In the genomic region with DNA sequence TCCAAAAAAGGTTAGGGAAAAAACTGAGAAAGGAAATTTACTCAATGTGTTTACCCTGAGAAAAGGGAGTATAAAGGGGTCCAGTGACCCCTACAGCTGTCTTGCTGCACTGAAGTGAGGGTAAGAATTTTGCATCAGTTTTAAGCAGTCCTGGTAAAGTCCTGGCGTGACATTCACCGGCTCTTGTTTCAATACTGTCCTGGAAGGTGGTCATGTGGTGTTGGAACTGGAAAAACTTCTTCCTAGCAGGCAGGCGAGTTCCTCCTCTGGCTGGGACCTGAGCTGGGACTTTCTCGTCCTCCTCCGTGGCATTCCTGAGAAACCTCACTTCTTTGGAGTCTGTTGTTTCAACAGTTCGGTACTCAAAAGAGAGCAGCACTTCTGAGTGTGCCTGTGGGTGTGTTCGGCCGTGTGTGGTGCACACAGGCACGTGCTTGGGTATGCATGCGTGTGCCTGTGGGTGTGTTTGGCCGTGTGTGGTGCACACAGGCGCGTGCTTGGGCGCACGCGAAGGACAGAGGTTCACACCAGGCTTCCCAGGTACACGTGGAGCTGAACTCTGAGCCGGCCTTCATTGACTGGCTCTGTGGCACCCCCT, we compare ENCODE assay signal across 28 mouse cellular contexts. TPM values are rescaled to one million over a fixed set of nuclear protein-coding genes. Genes with fewer than 3 reads are reported as not detected.
DNase-seq lines count a peak whose midpoint lies in the region; ATAC-seq lines count a peak whose summit lies in the region.
"Had no signal": no experiment of that assay in that cellular context is flagged by ENCODE, and none has a peak within 500 bp of the region (broad histone marks: within the 10 kb centered on the region; RNA-seq: fewer than 3 reads in every experiment).

No protein-coding gene starts in this region.

- 73% methylated on average over 18 of the region's 18 CpGs for WGBS in hindbrain, embryonic 16.5 days
- WGBS in hindbrain, embryonic 14.5 days, result 69% methylated on average over 18 of the region's 18 CpGs
- 67% methylated on average over 18 of the region's 18 CpGs for WGBS in limb, embryonic 12.5 days
- 75% methylated on average over 18 of the region's 18 CpGs for WGBS in limb, embryonic 10.5 days
- 55% methylated on average over 18 of the region's 18 CpGs for WGBS in embryonic facial prominence, embryonic 13.5 days

- no peak for ATAC-seq in hindbrain, embryonic 16.5 days
- no peak for ATAC-seq in hindbrain, embryonic 14.5 days (ENCODE audit: low FRiP score)
- ATAC-seq in limb, embryonic 12.5 days (ENCODE audit: insufficient number of reproducible peaks, insufficient read depth, low FRiP score, low TSS enrichment, low read depth), result no peak
- ATAC-seq in embryonic facial prominence, embryonic 13.5 days (ENCODE audit: insufficient number of reproducible peaks, insufficient read depth, low FRiP score, low TSS enrichment, low read depth), result no peak
- ATAC-seq: forebrain, embryonic 16.5 days; intestine, embryonic 16.5 days had no signal

- peaks cover 11% of the 10 kb centered on the region for H3K36me3 ChIP-seq in hindbrain, embryonic 16.5 days (ENCODE audit: control insufficient read depth, insufficient read depth, low read length)
- peaks cover 16% of the 10 kb centered on the region for H3K36me3 ChIP-seq in hindbrain, embryonic 14.5 days (replicated peaks; ENCODE audit: control insufficient read depth, insufficient read depth)
- H3K36me3 ChIP-seq in limb, embryonic 12.5 days, result peaks cover 18% of the 10 kb centered on the region
- peaks cover 22% of the 10 kb centered on the region for H3K36me3 ChIP-seq in limb, embryonic 10.5 days
- peaks cover 17% of the 10 kb centered on the region for H3K36me3 ChIP-seq in embryonic facial prominence, embryonic 13.5 days

- DNase-seq in hindbrain, embryonic 14.5 days (ENCODE audit: low spot score), result no peak
- no peak for DNase-seq in limb, embryonic 10.5 days (ENCODE audit: low spot score)
- peak; percentile 30 for DNase-seq in R1 (ENCODE audit: low read depth, low spot score)
- DNase-seq in layer of hippocampus, postnatal 14 days (ENCODE audit: low spot score in 2 of 2), result no peak
- no peak for DNase-seq in right cerebral cortex, postnatal 25 days
- DNase-seq: adrenal gland, adult 2 months; cerebellum, adult 9-11 months; retina, postnatal 1 day; right cerebral cortex, postnatal 4 days; thymus, adult 18-20 months; thymus, postnatal 4 days had no signal

- H3K4me2 ChIP-seq in hindbrain, embryonic 16.5 days (ENCODE audit: low read length), result no peak overlapping the region
- H3K4me2 ChIP-seq in hindbrain, embryonic 14.5 days (replicated peaks), result no peak overlapping the region
- H3K4me2 ChIP-seq in limb, embryonic 12.5 days, result no peak overlapping the region
- H3K4me2 ChIP-seq in embryonic facial prominence, embryonic 13.5 days, result no peak overlapping the region
- H3K4me2 ChIP-seq: embryonic facial prominence, embryonic 12.5 days; limb, embryonic 13.5 days had no signal

- no peaks in the 10 kb centered on the region for H3K27me3 ChIP-seq in hindbrain, embryonic 16.5 days (replicated peaks; ENCODE audit: control insufficient read depth, insufficient read depth, low read length)
- no peaks in the 10 kb centered on the region for H3K27me3 ChIP-seq in hindbrain, embryonic 14.5 days (ENCODE audit: control insufficient read depth, insufficient read depth, low read length)
- no peaks in the 10 kb centered on the region for H3K27me3 ChIP-seq in limb, embryonic 12.5 days
- no peaks in the 10 kb centered on the region for H3K27me3 ChIP-seq in limb, embryonic 10.5 days (ENCODE audit: low read depth, poor library complexity, severe bottlenecking)
- no peaks in the 10 kb centered on the region for H3K27me3 ChIP-seq in embryonic facial prominence, embryonic 13.5 days
- H3K27me3 ChIP-seq: embryonic facial prominence, embryonic 12.5 days; limb, embryonic 13.5 days had no signal

- H3K9ac ChIP-seq in hindbrain, embryonic 16.5 days (ENCODE audit: low read depth, low read length), result no peak overlapping the region
- H3K9ac ChIP-seq in hindbrain, embryonic 14.5 days, result no peak overlapping the region
- H3K9ac ChIP-seq in limb, embryonic 12.5 days (replicated peaks), result 0 out of 2 replicates have a peak overlapping the region, but pooled peaks have one; percentile 28
- 0 out of 2 replicates have a peak overlapping the region, but pooled peaks have one; percentile 2 for H3K9ac ChIP-seq in embryonic facial prominence, embryonic 13.5 days
- H3K9ac ChIP-seq: embryonic facial prominence, embryonic 12.5 days; limb, embryonic 13.5 days; liver, embryonic 14.5 days had no signal

- peak overlapping the region; percentile 21; the same call in 1 of the 2 replicates for H3K27ac ChIP-seq in hindbrain, embryonic 16.5 days (ENCODE audit: low read depth, low read length)
- H3K27ac ChIP-seq in hindbrain, embryonic 14.5 days, result no peak overlapping the region
- peak overlapping the region; percentile 54; the same call in 1 of the 2 replicates for H3K27ac ChIP-seq in limb, embryonic 12.5 days
- H3K27ac ChIP-seq in limb, embryonic 10.5 days, result no peak overlapping the region
- H3K27ac ChIP-seq in embryonic facial prominence, embryonic 13.5 days, result peak overlapping the region; percentile 23; the same call in 1 of the 2 replicates
- H3K27ac ChIP-seq: embryonic facial prominence, embryonic 12.5 days; limb, embryonic 13.5 days; liver, embryonic 14.5 days; macrophage; midbrain, embryonic 10.5 days had no signal

- H3K4me1 ChIP-seq in hindbrain, embryonic 16.5 days (ENCODE audit: control insufficient read depth, insufficient read depth, low read depth, low read length), result no peaks in the 10 kb centered on the region
- H3K4me1 ChIP-seq in hindbrain, embryonic 14.5 days (replicated peaks; ENCODE audit: control insufficient read depth, insufficient read depth, low read length), result no peaks in the 10 kb centered on the region
- 0 out of 2 replicates have a peak, but pooled peaks cover 4% of the 10 kb centered on the region for H3K4me1 ChIP-seq in limb, embryonic 12.5 days (replicated peaks)
- 0 out of 2 replicates have a peak, but pooled peaks cover 6% of the 10 kb centered on the region for H3K4me1 ChIP-seq in limb, embryonic 10.5 days
- peaks cover 7% of the 10 kb centered on the region for H3K4me1 ChIP-seq in embryonic facial prominence, embryonic 13.5 days
- H3K4me1 ChIP-seq: limb, embryonic 13.5 days; midbrain, embryonic 10.5 days had no signal

- no peaks in the 10 kb centered on the region for H3K9me3 ChIP-seq in hindbrain, embryonic 16.5 days (ENCODE audit: control insufficient read depth, low read length)
- no peaks in the 10 kb centered on the region for H3K9me3 ChIP-seq in hindbrain, embryonic 14.5 days (ENCODE audit: control insufficient read depth, low read length)
- no peaks in the 10 kb centered on the region for H3K9me3 ChIP-seq in limb, embryonic 12.5 days
- no peaks in the 10 kb centered on the region for H3K9me3 ChIP-seq in limb, embryonic 10.5 days (replicated peaks)
- no peaks in the 10 kb centered on the region for H3K9me3 ChIP-seq in embryonic facial prominence, embryonic 13.5 days
- H3K9me3 ChIP-seq: embryonic facial prominence, embryonic 12.5 days; midbrain, embryonic 10.5 days had no signal

- no peak overlapping the region for H3K4me3 ChIP-seq in hindbrain, embryonic 16.5 days (ENCODE audit: low read length)
- H3K4me3 ChIP-seq in hindbrain, embryonic 14.5 days (replicated peaks; ENCODE audit: low read length), result no peak overlapping the region
- no peak overlapping the region for H3K4me3 ChIP-seq in limb, embryonic 12.5 days (replicated peaks)
- H3K4me3 ChIP-seq in limb, embryonic 10.5 days, result no peak overlapping the region
- H3K4me3 ChIP-seq in embryonic facial prominence, embryonic 13.5 days, result no peak overlapping the region
- H3K4me3 ChIP-seq: embryonic facial prominence, embryonic 12.5 days; limb, embryonic 13.5 days; midbrain, embryonic 10.5 days had no signal

RNA-seq across cellular contexts. Expression of a gene that starts 2.9 kb away (rescaled TPM):
- 14.9 and 19.5 TPM in 2 replicates for polyA plus RNA-seq in hindbrain, embryonic 16.5 days (2015; fragmentation: Nextera tagmentation; extraction: Ambion mirVana)
- 9.4 and 9.8 TPM in 2 replicates for polyA plus RNA-seq in hindbrain, embryonic 14.5 days (2014; fragmentation: Nextera tagmentation; extraction: Ambion mirVana)
- not detected in 2 replicates for polyA plus RNA-seq in limb, embryonic 12.5 days (2016; fragmentation: Nextera tagmentation; extraction: Ambion mirVana)
- not detected in 2 replicates for polyA plus RNA-seq in limb, embryonic 10.5 days (2016; fragmentation: Nextera tagmentation; extraction: Ambion mirVana)
- polyA plus RNA-seq in embryonic facial prominence, embryonic 13.5 days (2015; fragmentation: Nextera tagmentation; extraction: Ambion mirVana), result not detected in 2 replicates
- 1 to 10 TPM; 5.3 to 6.5 TPM for total RNA-seq in layer of hippocampus, postnatal 14 days (2021)
- total RNA-seq: hematopoietic stem cell, adult 5-6 weeks; monocyte, adult 5-6 weeks had no signal
- polyA plus RNA-seq: C2C12; embryonic facial prominence, embryonic 12.5 days; limb, embryonic 13.5 days; liver, embryonic 14.5 days; macrophage; midbrain, embryonic 10.5 days; neural tube, embryonic 11.5 days had no signal

RNA-seq across cellular contexts. Expression of a gene that starts 13.3 kb away (rescaled TPM):
- polyA plus RNA-seq in hindbrain, embryonic 16.5 days (2015; fragmentation: Nextera tagmentation; extraction: Ambion mirVana), result 27.6 and 29.8 TPM in 2 replicates
- 31.2 and 34.3 TPM in 2 replicates for polyA plus RNA-seq in hindbrain, embryonic 14.5 days (2014; fragmentation: Nextera tagmentation; extraction: Ambion mirVana)
- polyA plus RNA-seq in limb, embryonic 12.5 days (2016; fragmentation: Nextera tagmentation; extraction: Ambion mirVana), result 117 and 118 TPM in 2 replicates
- polyA plus RNA-seq in limb, embryonic 10.5 days (2016; fragmentation: Nextera tagmentation; extraction: Ambion mirVana), result 95.0 and 98.8 TPM in 2 replicates
- 75.7 and 81.9 TPM in 2 replicates for polyA plus RNA-seq in embryonic facial prominence, embryonic 13.5 days (2015; fragmentation: Nextera tagmentation; extraction: Ambion mirVana)
- total RNA-seq in layer of hippocampus, postnatal 14 days (2021), result 10 to 100 TPM; 10.3 to 12.9 TPM
- total RNA-seq: hematopoietic stem cell, adult 5-6 weeks; monocyte, adult 5-6 weeks had no signal
- polyA plus RNA-seq: macrophage had no signal

RNA-seq across cellular contexts. Expression of a gene that starts 48.0 kb away (rescaled TPM):
- 127 and 140 TPM in 2 replicates for polyA plus RNA-seq in hindbrain, embryonic 16.5 days (2015; fragmentation: Nextera tagmentation; extraction: Ambion mirVana)
- 110 and 123 TPM in 2 replicates for polyA plus RNA-seq in hindbrain, embryonic 14.5 days (2014; fragmentation: Nextera tagmentation; extraction: Ambion mirVana)
- polyA plus RNA-seq in limb, embryonic 12.5 days (2016; fragmentation: Nextera tagmentation; extraction: Ambion mirVana), result 260 and 269 TPM in 2 replicates
- polyA plus RNA-seq in limb, embryonic 10.5 days (2016; fragmentation: Nextera tagmentation; extraction: Ambion mirVana), result 360 and 374 TPM in 2 replicates
- polyA plus RNA-seq in embryonic facial prominence, embryonic 13.5 days (2015; fragmentation: Nextera tagmentation; extraction: Ambion mirVana), result 189 and 196 TPM in 2 replicates
- 100 to 1,000 TPM; 113 to 124 TPM for total RNA-seq in layer of hippocampus, postnatal 14 days (2021)

RNA-seq across cellular contexts. Expression of a gene that starts 48.2 kb away (rescaled TPM):
- polyA plus RNA-seq in hindbrain, embryonic 16.5 days (2015; fragmentation: Nextera tagmentation; extraction: Ambion mirVana), result 2.2 and 2.5 TPM in 2 replicates
- 2.2 and 2.8 TPM in 2 replicates for polyA plus RNA-seq in hindbrain, embryonic 14.5 days (2014; fragmentation: Nextera tagmentation; extraction: Ambion mirVana)
- polyA plus RNA-seq in limb, embryonic 12.5 days (2016; fragmentation: Nextera tagmentation; extraction: Ambion mirVana), result 0.99 and 1.1 TPM in 2 replicates
- 1.3 and 1.5 TPM in 2 replicates for polyA plus RNA-seq in limb, embryonic 10.5 days (2016; fragmentation: Nextera tagmentation; extraction: Ambion mirVana)
- polyA plus RNA-seq in embryonic facial prominence, embryonic 13.5 days (2015; fragmentation: Nextera tagmentation; extraction: Ambion mirVana), result 0.79 and 1.2 TPM in 2 replicates
- total RNA-seq in layer of hippocampus, postnatal 14 days (2021), result 1 to 10 TPM; 1.5 to 2.0 TPM
- total RNA-seq: monocyte, adult 5-6 weeks had no signal
- polyA plus RNA-seq: macrophage had no signal

RNA-seq across cellular contexts. Expression of a gene that starts 52.2 kb away (rescaled TPM):
- polyA plus RNA-seq in hindbrain, embryonic 16.5 days (2015; fragmentation: Nextera tagmentation; extraction: Ambion mirVana), result not detected in 2 replicates
- polyA plus RNA-seq in hindbrain, embryonic 14.5 days (2014; fragmentation: Nextera tagmentation; extraction: Ambion mirVana), result 0.12 TPM in 1 of 2 replicates, not detected in the other
- not detected in 2 replicates for polyA plus RNA-seq in limb, embryonic 12.5 days (2016; fragmentation: Nextera tagmentation; extraction: Ambion mirVana)
- polyA plus RNA-seq in limb, embryonic 10.5 days (2016; fragmentation: Nextera tagmentation; extraction: Ambion mirVana), result not detected in 2 replicates
- polyA plus RNA-seq in embryonic facial prominence, embryonic 13.5 days (2015; fragmentation: Nextera tagmentation; extraction: Ambion mirVana), result not detected in 2 replicates
- total RNA-seq in layer of hippocampus, postnatal 14 days (2021), result under 1 TPM; 0.21 to 0.41 TPM
- total RNA-seq: adrenal gland, adult 2 months; hematopoietic stem cell, adult 5-6 weeks; layer of hippocampus, postnatal 10 days; monocyte, adult 5-6 weeks had no signal
- polyA plus RNA-seq: adrenal gland, adult 2 months; embryonic facial prominence, embryonic 12.5 days; forebrain, embryonic 16.5 days; heart, embryonic 14.5 days; intestine, embryonic 16.5 days; large intestine, adult 2 months; limb, embryonic 13.5 days; macrophage; midbrain, embryonic 10.5 days; neural tube, embryonic 11.5 days had no signal

Comparison
In these comparisons a context has a peak if more than half of its experiments do, and no peak if none do; other contexts are left out.
1. H3K27ac ChIP-seq: peak in hindbrain, embryonic 16.5 days (single experiment), limb, embryonic 12.5 days (single experiment) and embryonic facial prominence, embryonic 13.5 days (single experiment); none in hindbrain, embryonic 14.5 days (single experiment) and limb, embryonic 10.5 days (single experiment).
2. H3K9ac ChIP-seq: peak in limb, embryonic 12.5 days (single experiment) and embryonic facial prominence, embryonic 13.5 days (single experiment); none in hindbrain, embryonic 16.5 days (single experiment) and hindbrain, embryonic 14.5 days (single experiment).